Mouse (Mus musculus) spleen, adult 12 weeks (tissue): ENCODE measurements around the gene Gsdma2.
"Not testable (repeated sequence)": the region's sequence is repeated elsewhere in the genome, so short reads cannot be mapped to it uniquely, and the experiment has no call there.

Experiments
- DNase-seq: peaks from one replicate; pipeline ENCODE4 v3.0.0; 2022; ENCODE audit warnings: low spot score

The Gsdma2 gene

DNA sequence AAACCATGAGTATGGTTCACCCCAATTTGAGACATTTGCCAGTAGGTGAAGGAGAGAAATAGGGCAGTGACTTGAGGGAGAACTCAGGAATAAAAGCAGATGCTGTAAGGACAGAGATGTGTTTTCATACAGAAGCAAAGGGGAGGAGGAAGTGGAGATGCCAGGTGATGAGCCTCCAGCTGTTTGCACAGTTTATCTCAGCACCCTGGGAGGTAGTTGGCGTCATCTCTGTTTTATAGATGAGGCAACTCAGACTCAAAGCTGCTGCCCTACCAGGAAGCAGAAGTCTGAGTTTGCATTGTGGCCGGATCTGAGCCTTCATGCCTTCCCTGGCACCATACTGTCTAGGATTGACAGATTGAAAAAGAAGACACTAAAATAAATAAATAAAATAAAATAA is 22.4 kb downstream of the Gsdma2 start:
- no peak for DNase-seq

DNA sequence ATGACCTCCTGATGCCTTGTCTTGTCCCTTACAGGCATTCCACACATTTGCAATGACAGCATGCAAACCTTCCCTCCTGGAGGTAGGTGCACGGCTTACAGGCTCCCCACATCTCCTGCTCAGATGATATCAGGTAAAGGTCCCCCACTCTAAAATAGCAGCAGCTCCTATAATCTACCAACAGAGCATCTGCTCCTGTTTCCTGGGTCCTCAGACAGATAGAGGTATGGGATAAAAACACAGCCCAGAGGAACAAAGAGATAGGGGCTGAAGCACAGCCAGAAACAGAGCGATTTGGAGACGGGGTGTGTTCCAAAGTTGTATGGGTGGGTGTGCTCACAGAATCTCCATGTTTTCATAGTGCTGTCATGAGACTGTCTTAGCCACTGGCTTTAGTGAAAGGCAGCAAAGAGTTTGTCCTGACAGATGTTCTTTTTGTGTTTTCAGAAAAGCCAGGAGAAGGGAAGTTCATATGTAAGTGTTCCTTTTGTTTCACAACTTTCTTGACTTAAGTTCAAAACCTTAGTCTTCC is 24.8 kb downstream of the Gsdma2 start:
- DNase-seq, result no peak

DNA sequence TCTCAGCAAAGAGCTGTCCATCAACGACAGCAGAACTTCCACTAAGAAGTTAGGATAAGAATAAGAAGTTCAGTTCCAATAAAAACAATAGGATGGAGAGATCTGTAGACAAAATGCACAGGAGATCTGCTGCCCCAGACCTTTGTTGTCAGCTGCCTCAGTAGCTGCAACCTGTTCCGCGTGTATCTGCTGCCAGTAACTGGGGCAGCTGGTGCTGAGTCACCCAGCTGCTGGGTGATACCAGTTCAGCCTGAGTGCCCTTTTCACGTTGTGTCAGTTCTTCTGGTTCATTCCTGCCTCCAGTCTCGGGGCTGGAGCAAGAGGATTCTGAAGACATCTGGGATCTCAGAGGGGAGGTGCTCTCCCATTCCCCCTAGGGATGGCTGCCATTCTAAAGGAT is 25.3 kb downstream of the Gsdma2 start:
- DNase-seq, result no peak

DNA sequence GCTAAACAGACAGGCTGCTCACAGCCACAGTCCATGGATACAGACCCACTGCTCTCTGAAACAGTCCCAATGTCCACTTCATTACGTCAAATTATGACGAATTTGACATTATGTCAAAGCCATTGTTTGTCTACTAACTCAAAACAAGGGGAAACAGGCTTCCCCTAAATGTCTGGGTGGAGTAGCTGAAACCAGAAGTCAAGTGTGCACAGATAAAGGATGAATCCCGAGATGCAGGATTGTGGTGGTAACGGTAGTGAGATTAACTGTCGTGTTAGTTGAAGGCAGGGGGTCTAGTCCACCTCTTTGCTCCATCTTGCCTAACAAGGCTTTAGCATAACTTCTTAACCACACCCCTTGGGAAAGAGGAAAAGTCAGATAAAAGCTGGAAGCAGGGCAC is 25.9 kb downstream of the Gsdma2 start:
- no peak for DNase-seq

DNA sequence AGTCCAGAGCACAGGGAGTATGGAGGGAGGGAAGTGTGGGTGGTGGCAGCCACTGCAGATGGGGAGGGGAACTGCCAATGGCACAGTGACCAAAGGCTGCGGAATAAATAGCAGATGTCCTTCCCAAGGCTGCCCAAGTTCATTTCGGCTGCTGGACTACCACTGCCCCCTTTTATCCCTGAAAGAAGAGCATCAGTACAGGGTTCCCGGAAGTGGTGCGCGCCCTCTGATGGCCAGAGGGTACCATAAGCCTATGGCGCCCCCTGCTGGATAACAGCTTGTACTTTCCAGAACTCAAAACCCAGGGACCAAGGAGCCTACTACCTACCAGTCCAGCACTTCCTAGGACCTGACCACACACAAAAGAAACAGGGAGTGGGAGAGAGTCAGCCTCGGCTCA is 26.6 kb downstream of the Gsdma2 start:
- DNase-seq, result peak; percentile 58

DNA sequence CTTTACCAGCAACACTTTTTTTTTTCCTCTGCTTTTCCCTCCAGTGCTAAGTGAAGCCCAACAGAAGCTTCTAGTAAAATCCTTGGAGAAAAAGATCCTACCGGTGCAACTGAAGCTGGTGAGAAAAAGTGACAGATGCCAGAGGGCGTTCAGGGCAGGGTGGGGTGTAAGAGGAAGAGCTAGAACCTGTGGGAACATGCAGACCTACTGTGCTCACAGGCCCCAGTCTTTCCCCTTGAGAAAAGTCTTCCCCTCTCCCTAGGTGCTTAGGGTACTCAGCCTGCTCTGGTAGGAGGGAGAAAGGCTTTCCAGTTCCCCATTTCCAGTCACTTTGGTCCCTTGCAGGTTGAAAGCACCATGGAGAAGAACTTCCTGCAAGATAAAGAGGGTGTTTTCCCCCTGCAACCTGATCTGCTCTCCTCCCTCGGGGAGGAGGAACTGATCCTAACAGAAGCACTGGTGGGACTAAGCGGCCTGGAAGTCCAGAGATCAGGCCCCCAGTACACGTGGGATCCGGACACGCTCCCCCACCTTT is 29.3 kb downstream of the Gsdma2 start:
- DNase-seq, result no peak

DNA sequence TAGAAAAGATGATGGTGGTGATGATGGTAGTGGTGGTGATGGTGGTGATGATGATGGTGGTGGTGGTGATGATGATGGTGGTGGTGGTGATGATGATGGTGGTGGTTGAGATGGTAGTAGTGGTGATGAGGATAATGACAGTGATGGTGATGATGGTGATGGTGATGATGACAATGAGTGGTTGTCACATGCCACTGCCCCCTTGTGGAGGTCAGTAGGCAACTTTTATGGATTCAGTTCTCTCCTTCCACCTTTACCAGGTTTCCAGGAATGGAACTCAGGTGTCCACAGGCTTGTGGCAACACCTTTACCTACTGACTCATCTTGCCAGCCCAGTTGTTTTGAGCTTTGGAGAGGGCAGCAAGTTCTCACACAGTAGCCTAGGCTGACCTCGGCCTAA is 33.5 kb downstream of the Gsdma2 start:
- DNase-seq, result no peak

DNA sequence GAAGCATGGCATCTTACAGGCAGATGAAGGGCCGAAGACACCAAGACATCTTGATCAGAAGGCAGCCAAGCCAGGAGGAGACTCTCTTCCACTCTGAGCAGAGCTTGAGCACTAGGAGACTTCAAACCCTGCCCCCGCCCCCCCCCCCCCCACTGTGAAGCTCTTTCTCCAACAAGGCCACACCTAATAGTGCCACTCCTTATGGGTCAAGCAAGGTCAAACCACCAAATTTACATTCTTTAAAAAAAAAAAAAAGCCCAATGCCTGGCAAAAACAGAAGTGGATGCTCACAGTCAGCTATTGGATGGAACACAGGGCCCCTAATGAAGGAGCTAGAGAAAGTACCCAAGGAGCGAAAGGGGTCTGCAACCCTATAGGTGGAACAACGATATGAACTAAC is 34.0 kb downstream of the Gsdma2 start:
- DNase-seq, result not testable (repeated sequence)

DNA sequence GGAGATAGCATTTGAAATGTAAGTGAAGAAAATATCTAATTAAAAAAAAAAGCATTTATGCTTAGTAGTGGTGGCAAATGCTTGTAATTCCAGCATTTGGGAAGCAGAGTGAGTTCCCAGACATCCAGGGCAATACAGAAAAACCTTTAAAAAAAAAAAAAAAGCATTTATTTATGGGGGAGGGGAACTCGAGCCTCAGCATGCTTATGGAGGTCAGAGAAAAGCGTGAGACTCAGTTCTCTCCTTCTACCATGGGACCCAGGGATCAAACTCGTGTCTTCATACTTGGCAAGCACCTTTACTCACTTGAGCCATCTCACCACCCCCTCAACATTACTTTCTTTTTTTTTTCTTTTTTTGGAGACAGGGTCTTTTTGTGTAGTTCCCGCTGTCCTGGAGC is 34.6 kb downstream of the Gsdma2 start:
- DNase-seq, result no peak

DNA sequence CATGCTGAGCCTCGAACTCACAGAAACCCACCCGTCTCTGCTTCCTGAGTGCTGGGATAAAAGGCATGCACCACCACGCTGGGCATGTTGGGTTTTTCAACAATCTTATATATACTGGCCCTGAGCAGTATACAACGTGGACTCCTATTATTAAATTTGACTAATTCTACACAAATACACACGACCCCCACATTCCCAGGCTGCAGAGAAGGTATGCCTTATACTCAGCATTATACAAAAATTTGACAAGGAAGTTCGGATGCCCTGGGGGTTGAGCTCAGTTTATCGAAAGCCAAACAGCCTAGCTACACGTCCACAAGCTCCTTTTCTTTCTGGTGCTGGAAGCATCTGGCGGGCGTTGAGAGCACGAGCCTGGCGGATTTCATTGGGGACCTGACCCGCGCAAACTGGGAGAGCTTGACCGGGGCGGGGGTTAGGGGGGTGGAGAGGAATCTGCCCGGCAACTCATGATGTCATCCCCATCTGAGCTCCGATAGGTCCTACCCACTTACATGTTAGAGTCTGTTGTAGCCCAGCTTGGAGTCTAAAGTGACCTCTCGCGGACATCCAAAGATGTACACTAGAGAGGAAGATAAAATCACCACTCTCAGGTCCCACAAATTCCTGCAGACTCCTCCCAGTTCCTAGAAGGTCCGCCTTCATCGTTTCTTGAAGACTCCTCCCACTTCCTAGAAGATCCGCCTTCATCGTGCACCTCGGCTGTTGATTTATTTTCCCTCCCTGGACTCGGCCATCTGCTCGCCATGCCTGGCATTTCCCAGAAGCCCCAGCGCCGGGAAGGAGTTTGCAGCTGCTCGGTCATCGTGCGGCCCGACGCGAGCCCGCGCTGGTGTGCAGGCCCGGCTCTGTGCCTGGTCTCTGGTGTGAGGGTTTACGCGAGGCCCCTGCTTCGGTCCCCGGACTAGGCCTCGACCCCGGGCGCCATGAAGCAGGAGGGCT is 35.5 kb downstream of the Gsdma2 start, which contains the start of gene Psmd3:
Gene Psmd3 (plus strand): TSS at position 769 of the 960 bp plus-strand sequence.
- DNase-seq, result peak; percentile 98

DNA sequence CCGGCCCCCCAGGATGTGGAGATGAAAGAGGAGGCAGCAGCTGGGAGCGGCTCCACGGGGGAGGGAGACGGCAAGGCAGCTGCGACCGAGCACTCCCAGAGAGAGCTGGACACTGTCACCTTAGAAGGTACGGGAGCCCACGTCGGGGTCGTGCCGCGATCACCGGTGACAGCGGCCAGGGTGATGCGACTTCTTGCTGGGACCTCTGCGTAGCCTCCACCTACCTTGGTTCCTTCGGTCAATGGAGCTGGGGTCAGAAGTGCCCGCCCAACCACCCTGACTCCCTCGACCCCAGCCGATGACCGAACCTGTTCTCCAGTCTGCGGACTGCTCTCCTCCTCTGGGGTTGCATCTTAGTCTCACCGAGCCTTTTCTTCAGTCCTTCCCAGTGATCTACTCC is 36.3 kb downstream of the Gsdma2 start:
- DNase-seq, result no peak

DNA sequence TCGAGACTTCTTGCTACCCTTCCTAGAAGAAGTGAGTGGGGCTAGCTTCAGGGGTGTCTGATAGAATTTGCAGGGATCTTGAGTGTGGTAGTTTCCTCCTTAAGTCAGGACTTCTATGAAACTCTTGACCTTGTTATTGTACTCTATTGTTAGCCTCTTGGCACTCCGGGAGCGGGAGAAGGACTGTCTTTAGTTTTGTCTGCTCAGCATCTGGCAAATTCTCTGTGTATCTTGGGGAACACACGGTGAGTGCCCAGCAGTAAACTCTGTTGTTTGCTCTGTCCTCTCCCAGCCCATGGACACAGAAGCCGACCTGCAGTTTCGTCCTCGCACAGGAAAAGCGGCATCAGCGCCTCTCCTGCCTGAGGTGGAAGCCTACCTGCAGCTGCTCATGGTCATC is 39.1 kb downstream of the Gsdma2 start:
- no peak for DNase-seq

DNA sequence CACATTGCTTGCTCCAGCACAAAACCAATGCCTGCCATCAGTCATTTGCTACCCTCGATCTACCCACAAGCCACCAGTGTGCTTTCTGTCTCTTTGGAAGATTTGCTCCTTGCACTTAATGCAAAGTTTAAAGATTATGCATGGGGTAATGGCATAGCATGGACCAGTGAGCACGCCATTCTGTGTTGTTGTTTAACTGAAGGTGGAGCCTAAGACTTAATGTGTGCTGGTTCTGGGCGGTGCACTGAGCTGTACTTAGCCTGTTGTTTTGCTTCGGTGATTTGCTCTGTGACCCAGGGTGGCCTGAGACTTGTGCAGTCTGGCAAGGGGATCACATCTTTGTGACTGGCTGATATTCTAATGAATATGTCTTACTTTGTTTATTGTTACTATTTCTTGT is 40.4 kb downstream of the Gsdma2 start:
- DNase-seq, result no peak

DNA sequence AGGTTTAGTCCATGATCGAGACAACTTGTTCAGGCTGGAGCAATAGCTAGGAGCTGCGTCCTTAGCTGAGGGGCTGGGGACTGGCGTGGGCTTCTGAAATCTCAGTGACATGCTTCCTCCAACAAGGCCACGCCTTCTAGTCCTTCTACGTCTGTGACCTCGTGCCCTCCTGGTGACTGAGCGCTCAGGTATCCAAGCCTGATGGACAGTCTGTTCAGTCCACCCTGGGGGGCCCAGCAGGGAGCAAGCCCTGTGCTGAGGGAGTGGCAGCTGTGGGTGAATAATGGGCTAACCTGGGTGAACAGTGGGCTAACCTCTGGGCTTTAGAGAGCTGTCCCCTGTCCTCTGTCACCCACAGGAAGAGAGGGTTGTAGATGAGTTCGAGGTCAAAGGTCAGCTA is 41.5 kb downstream of the Gsdma2 start:
- DNase-seq, result no peak

DNA sequence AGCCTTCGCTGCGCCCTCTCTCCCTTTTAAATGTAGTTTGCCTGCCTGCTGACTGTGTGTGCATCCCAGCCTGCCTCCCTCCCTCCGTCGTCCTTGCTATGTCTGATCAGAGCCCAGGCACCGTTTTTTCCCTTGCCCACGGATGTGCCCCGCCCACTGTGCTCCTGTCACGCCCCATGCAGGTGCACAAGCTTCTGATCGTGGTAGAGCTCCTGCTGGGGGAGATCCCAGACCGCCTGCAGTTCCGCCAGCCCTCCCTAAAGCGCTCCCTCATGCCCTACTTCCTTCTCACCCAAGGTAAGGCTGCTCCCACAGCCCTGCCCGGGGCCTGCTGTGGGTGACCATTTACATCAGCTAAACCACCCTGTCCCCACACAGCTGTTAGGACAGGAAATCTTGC is 46.6 kb downstream of the Gsdma2 start:
- no peak for DNase-seq

DNA sequence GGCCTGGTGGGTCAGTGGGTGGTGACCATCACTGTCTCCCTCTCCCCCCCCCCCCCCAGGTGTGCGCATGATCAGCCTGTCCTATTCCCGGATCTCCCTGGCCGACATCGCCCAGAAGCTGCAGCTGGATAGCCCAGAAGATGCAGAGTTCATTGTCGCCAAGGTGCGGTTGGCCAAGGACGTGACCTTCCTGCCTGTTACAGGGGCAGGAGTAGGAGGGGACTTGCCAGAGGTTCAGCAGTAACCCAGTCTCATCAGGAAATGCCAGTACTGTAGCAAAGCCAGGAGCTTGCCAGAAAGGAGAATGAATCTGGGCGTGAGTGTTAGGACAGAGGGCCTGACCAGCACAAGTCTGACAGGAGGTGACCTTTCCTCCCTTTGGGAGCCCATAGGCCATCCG is 47.2 kb downstream of the Gsdma2 start:
- no peak for DNase-seq

DNA sequence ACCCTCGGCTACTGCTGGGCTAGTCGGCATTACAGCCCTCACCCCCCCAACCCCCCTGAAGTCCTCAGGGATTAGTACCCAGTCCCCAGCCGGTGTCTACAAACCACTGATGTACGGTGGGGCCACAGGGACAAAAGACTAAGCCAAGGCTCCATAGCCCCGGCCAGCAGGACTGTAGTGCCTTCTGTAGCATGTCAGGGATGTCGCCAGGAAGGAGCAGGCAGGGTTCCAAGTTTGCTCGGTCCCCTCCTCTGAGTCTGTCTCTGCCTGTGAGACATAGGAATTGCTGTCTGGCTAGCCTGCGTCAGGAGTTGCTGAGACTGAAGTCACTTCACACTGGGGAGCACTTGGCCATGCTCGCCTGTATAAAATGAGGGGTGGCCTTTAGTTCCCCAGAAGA is 47.7 kb downstream of the Gsdma2 start:
- no peak for DNase-seq

DNA sequence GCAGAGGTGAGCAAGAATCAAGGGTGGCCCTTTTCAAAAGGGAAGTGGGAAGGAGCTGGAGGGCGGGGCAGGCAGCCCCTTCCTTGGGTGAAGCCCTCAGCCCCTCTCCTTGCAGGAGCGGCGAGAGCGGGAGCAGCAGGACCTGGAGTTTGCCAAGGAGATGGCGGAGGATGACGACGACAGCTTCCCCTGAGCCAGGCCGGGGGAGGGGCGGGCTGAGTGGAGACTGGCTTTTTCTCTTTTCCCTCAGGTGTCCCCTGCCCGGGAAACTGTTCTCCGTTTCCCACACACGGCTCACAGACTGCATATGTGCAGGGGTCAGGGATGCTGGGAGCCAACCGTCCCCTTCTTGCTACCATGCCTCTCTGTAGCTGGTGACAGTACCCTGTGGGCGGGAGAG is 48.8 kb downstream of the Gsdma2 start:
- no peak for DNase-seq

DNA sequence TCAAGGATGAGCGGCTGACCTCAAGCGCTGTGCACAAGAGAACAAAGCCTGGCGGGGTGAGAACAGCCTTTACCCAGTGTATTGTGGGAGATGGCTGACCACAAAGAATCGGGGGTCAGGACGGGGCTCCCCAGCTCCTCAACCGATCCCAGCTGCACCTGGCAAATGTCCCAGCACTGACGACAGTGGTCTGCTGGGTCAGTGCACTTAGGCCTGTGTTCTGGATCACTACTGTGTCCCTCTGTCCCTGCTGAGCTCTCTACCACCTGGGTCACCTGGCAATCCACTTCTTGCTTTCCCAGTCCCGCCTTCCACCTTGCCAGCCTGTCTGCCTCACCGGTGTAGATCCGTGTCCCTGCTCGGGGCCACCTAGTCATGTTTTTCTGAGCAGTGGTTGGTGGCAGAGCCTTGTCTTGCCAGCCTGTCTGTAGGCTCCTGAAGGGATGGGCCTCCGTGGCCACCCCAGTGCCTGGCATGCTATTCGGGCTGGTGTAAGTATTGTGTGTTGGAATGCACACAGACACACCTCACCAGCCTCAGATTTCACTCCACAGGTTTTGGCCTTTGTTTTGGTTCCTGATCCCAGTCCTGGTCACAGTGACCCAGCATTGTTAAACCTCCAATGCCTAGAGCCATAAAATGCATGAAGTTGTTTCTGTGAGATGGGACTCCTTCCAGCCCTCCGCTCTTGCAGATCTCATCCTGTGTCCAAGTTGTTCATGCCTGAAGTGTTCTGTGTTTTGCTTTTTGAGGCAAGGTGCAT is 50.1 kb downstream of the Gsdma2 start:
- DNase-seq, result no peak

DNA sequence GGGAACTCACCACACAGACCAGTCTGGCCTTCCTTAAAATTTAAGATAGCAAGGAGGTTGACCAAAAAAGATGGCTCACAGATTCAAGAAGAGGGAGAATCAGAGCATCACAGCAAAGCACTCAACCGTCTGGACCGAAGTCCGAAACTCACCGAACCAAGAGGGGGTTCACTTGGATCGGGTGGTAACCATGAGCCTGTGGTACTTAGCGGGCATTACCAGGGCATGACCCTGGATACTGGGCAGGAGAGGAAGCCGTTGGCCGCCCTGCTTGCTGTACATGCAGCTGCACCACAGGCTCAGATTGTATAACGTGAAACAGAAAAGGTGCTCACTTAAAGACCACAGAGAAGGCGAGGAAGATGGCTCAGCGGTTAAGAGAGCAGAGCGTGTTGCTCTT is 50.7 kb downstream of the Gsdma2 start:
- DNase-seq, result no peak

DNA sequence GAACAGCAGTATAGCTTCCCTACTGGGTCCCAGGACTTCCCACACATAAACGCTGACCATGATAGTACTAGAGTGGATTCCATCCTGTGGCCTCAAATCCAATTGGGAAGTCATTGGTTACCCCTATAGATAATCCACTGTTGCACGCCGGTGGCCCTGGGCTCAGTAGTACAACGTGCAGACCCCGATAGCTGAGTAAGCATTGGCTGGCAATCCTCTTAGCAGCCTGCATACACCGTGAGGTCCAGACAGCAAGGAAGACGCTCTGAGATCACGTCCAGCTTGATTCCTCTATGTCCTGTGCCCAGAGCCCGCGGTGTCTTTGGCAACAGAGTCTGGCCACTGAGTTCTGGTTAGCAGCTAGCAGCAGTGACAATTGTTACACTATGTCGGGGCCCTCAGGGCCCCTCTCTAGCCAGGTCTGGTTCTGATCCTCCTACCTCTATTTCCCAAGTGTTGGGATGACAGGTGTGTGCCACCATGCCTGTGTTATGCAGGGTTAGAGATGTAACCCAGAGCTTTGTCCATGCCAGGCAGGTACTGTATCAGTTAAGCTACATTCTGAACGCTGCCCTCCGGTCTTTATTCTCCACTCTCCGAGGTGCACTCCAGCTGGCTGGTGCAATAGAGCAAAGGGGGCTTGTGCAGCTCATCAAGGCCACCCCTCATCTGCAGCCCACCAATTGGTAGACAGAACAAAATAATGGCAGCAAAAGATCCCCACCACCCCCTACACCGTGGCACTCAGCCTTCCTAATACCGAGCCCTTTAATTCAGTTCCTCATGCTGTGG is 52.5 kb downstream of the Gsdma2 start:
- no peak for DNase-seq

DNA sequence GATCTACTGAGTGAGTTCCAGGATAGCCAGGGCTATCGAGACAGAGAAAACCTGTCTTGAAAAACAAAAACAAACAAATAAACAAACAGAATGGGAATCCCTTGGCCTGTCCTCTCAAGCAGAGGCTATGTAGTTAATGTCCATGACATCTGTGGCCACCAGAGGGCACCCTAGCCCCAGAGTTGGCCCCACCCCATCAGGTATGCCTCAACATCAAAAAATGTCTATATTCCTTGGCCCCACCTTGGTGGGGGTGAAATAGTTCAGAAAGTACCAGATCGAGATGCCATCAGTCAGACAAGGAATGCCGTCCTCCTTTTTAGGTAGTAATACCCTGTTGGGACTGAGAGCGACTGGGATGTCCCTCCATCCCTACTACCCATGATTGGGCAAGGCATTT is 53.4 kb downstream of the Gsdma2 start:
- peak; percentile 60 for DNase-seq
